Mouse (Mus musculus) forebrain, embryonic 15.5 days (tissue): ENCODE measurements around the gene Adora3. TPM values are rescaled to one million over a fixed set of nuclear protein-coding genes. Genes with fewer than 3 reads are reported as not detected.

Source experiments
- polyA plus RNA-seq: library from polyadenylated mRNA; unstranded; fragments of >200 nt; fragmentation: Nextera tagmentation; extraction: Ambion mirVana; gene quantifications from 2 replicates; pipeline ENCODE4 v1.2.1, GENCODE M21; 2015

Adora3 gene
- polyA plus RNA-seq, 1 experiment from 2014 or later, result 0.23 TPM

Other genes with a start within 250 kb of the Adora3 start
- gene Ddx20, start 183.3 kb upstream of the Adora3 start, polyA plus RNA-seq, result 31.6 and 33.6 TPM in 2 replicates
- gene Inka2, start 166.3 kb upstream of the Adora3 start, polyA plus RNA-seq, result 3.1 and 3.3 TPM in 2 replicates
- 76.3 and 78.3 TPM in 2 replicates for gene Rap1a, start 69.5 kb upstream of the Adora3 start, polyA plus RNA-seq
- gene Tmigd3, start within 50 bp of the Adora3 start, polyA plus RNA-seq, result 0.24 TPM in 1 of 2 replicates, not detected in the other
- gene I830077J02Rik, start 61.8 kb downstream of the Adora3 start, polyA plus RNA-seq, result 0.20 and 0.23 TPM in 2 replicates
- gene Wdr77, start 88.5 kb downstream of the Adora3 start, polyA plus RNA-seq, result 101 and 109 TPM in 2 replicates
- 477 and 490 TPM in 2 replicates for gene Atp5f1, start 89.2 kb downstream of the Adora3 start, polyA plus RNA-seq
- gene Ovgp1, start 102.9 kb downstream of the Adora3 start, polyA plus RNA-seq, result 4.1 and 4.5 TPM in 2 replicates
- 3.7 and 8.5 TPM in 2 replicates for gene Pifo, start 143.8 kb downstream of the Adora3 start, polyA plus RNA-seq
- not detected in 2 replicates for gene Chil5, start 162.0 kb downstream of the Adora3 start, polyA plus RNA-seq
- gene Chia1, start 242.4 kb downstream of the Adora3 start, polyA plus RNA-seq, result 0.36 and 1.1 TPM in 2 replicates